Mouse (Mus musculus): Measurements from ENCODE around the gene Plpp4.

The Plpp4 gene

GRCm38 (mm10) chr7:129303356-129303755 lies 46.5 kb downstream of the Plpp4 start:
- no peak for DNase-seq (ENCODE audit: low read depth)

GRCm38 (mm10) chr7:129307042-129307825 lies 50.4 kb downstream of the Plpp4 start:
- DNase-seq (ENCODE audit: low read depth) = no peak

GRCm38 (mm10) chr7:129308661-129309060 lies 51.8 kb downstream of the Plpp4 start:
- DNase-seq (ENCODE audit: low read depth) = no peak

GRCm38 (mm10) chr7:129312521-129312920 lies 55.7 kb downstream of the Plpp4 start:
- DNase-seq (ENCODE audit: low read depth) = no peak

GRCm38 (mm10) chr7:129313969-129314368 lies 57.1 kb downstream of the Plpp4 start:
- DNase-seq (ENCODE audit: low read depth) = no peak

- no peak for DNase-seq (ENCODE audit: low read depth)
Measured at GRCm38 (mm10) chr7:129340096-129340495, 83.3 kb downstream of the Plpp4 start.

GRCm38 (mm10) chr7:129355561-129355960 lies 98.7 kb downstream of the Plpp4 start:
- no peak for DNase-seq (ENCODE audit: low read depth)

GRCm38 (mm10) chr7:129375306-129375705 lies 118.5 kb downstream of the Plpp4 start:
- no peak for DNase-seq (ENCODE audit: low read depth)

- no peak for DNase-seq (ENCODE audit: low read depth)
Measured at GRCm38 (mm10) chr7:129385149-129385548, 128.3 kb downstream of the Plpp4 start.

GRCm38 (mm10) chr7:129392835-129393489 lies 136.1 kb downstream of the Plpp4 start:
- DNase-seq (ENCODE audit: low read depth) = no peak

- no peak for DNase-seq (ENCODE audit: low read depth)
Measured at GRCm38 (mm10) chr7:129396561-129396960, 139.7 kb downstream of the Plpp4 start.

- no peak for DNase-seq (ENCODE audit: low read depth)
Measured at GRCm38 (mm10) chr7:129399071-129399470, 142.2 kb downstream of the Plpp4 start.

GRCm38 (mm10) chr7:129402695-129403364 lies 146.0 kb downstream of the Plpp4 start:
- DNase-seq (ENCODE audit: low read depth) = no peak

GRCm38 (mm10) chr7:129406069-129406468 lies 149.2 kb downstream of the Plpp4 start:
- no peak for DNase-seq (ENCODE audit: low read depth)

GRCm38 (mm10) chr7:129412695-129413094 lies 155.9 kb downstream of the Plpp4 start:
- DNase-seq (ENCODE audit: low read depth) = no peak

GRCm38 (mm10) chr7:129415179-129415578 lies 158.3 kb downstream of the Plpp4 start:
- no peak for DNase-seq (ENCODE audit: low read depth)

- DNase-seq (ENCODE audit: low read depth) = no peak
Measured at GRCm38 (mm10) chr7:129421181-129421580, 164.3 kb downstream of the Plpp4 start.

GRCm38 (mm10) chr7:129425554-129425953 lies 168.7 kb downstream of the Plpp4 start:
- DNase-seq (ENCODE audit: low read depth) = no peak

- no peak for DNase-seq (ENCODE audit: low read depth)
Measured at GRCm38 (mm10) chr7:129428794-129429193, 172.0 kb downstream of the Plpp4 start.

- DNase-seq (ENCODE audit: low read depth) = no peak
Measured at GRCm38 (mm10) chr7:129429903-129430302, 173.1 kb downstream of the Plpp4 start.
